Mouse (Mus musculus): ENCODE measurements around the gene Olfr1442. TPM values are rescaled to one million over a fixed set of nuclear protein-coding genes. Genes with fewer than 3 reads are reported as not detected.
"Not testable (repeated sequence)": the region's sequence is repeated elsewhere in the genome, so short reads cannot be mapped to it uniquely, and the experiment has no call there.

Gene Olfr1442
- polyA plus RNA-seq, 1 experiment: not detected

- no peak overlapping the region for H3ac ChIP-seq (ENCODE audit: control insufficient read depth, insufficient read length, low read depth)
- H3K79me3 ChIP-seq (ENCODE audit: low read depth): no peaks in the 10 kb centered on the region
- no peaks in the 10 kb centered on the region for H3K79me2 ChIP-seq (ENCODE audit: control insufficient read depth, insufficient read depth)
- no peak for TF ChIP-seq CTCF (IDR thresholded peaks at IDR 0.05; ENCODE audit: control insufficient read depth, insufficient read depth, insufficient read length)
- TF ChIP-seq CEBPB (IDR thresholded peaks at IDR 0.05; ENCODE audit: low read depth): no peak
- no peak for TF ChIP-seq MYOD1 (IDR thresholded peaks at IDR 0.05; ENCODE audit: control insufficient read depth, insufficient read length, low read depth)
- TF ChIP-seq MAX (IDR thresholded peaks at IDR 0.05): no peak
- TF ChIP-seq USF1 (IDR thresholded peaks at IDR 0.05; ENCODE audit: low read depth): no peak
- TF ChIP-seq FOSL1 (IDR thresholded peaks at IDR 0.05; ENCODE audit: insufficient read depth, low read length, poor library complexity, severe bottlenecking): no peak
- TF ChIP-seq MYOG (IDR thresholded peaks at IDR 0.05; ENCODE audit: control insufficient read depth, extremely low read depth, insufficient read length): no peak
- no peaks in the 10 kb centered on the region for H3K36me3 ChIP-seq (ENCODE audit: control insufficient read depth, insufficient read depth)
- H3K27me3 ChIP-seq (ENCODE audit: control insufficient read depth, insufficient read depth, insufficient read length): no peaks in the 10 kb centered on the region
- no peak overlapping the region for H3K4me3 ChIP-seq (ENCODE audit: insufficient read depth, poor library complexity, severe bottlenecking)
Measured at GRCm38 (mm10) chr19:12720463-12720862, 50.2 kb downstream of the Olfr1442 start.

- not testable (repeated sequence) for H3K27me3 ChIP-seq (ENCODE audit: control insufficient read depth, insufficient read depth, insufficient read length); H3K4me3 ChIP-seq (ENCODE audit: insufficient read depth, poor library complexity, severe bottlenecking); H3K36me3 ChIP-seq (ENCODE audit: control insufficient read depth, insufficient read depth); H3ac ChIP-seq (ENCODE audit: control insufficient read depth, insufficient read length, low read depth); H3K79me3 ChIP-seq (ENCODE audit: low read depth); H3K79me2 ChIP-seq (ENCODE audit: control insufficient read depth, insufficient read depth)
Measured at GRCm38 (mm10) chr19:12720919-12721318, 50.7 kb downstream of the Olfr1442 start.

DNA sequence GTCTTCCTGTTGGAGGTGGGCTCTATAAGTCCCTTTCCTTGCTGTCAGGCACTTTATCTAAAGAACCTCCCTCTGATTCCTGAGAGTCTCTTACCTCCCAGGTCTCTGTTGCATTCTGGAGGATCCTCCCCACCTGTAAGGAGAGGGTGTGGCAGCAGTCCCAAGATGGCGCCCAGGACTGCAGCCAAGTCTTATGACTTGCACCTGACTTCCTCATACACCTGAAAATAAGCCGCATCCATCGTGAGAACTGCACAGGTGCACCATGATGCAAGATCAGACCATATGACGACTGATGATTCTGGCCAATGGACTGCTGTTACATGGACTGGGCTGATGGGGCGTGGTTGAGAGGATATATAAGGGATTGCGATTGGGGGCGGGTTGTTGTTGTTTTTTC is 51.4 kb downstream of the Olfr1442 start:
- H3K79me3 ChIP-seq (ENCODE audit: low read depth); H3ac ChIP-seq (ENCODE audit: control insufficient read depth, insufficient read length, low read depth); H3K79me2 ChIP-seq (ENCODE audit: control insufficient read depth, insufficient read depth); H3K4me3 ChIP-seq (ENCODE audit: insufficient read depth, poor library complexity, severe bottlenecking); H3K27me3 ChIP-seq (ENCODE audit: control insufficient read depth, insufficient read depth, insufficient read length); H3K36me3 ChIP-seq (ENCODE audit: control insufficient read depth, insufficient read depth): not testable (repeated sequence)

DNA sequence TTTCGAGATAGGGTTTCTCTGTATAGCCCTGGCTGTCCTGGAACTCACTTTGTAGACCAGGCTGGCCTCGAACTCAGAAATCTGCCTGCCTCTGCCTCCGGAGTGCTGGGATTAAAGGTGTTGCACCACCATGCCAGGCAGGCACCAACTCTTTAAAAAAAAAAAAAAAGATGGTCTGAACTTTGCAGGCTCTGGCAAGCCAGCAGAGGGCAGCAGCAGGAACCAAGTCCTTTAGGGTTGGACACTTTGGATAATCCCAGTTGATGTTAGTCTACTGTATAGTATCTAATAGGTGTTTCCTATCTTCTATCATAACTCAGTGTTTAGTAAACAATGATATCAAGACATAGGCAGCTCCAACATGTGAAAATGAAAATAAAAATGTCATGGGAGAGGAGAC is 52.1 kb downstream of the Olfr1442 start:
- Histone ChIP-seq H3K27me3 (ENCODE audit: control insufficient read depth, insufficient read depth, insufficient read length) (no peaks in the 10 kb centered on the region), H3ac (ENCODE audit: control insufficient read depth, insufficient read length, low read depth) (no peak overlapping the region), H3K79me3 (ENCODE audit: low read depth) (no peaks in the 10 kb centered on the region), H3K36me3 (ENCODE audit: control insufficient read depth, insufficient read depth) (no peaks in the 10 kb centered on the region), H3K79me2 (ENCODE audit: control insufficient read depth, insufficient read depth) (no peaks in the 10 kb centered on the region), H3K4me3 (ENCODE audit: insufficient read depth, poor library complexity, severe bottlenecking) (no peak overlapping the region)
- TF ChIP-seq USF1 (IDR thresholded peaks at IDR 0.05; ENCODE audit: low read depth): no peak
- TF ChIP-seq MYOD1 (IDR thresholded peaks at IDR 0.05; ENCODE audit: control insufficient read depth, insufficient read length, low read depth): no peak
- TF ChIP-seq CEBPB (IDR thresholded peaks at IDR 0.05; ENCODE audit: low read depth): no peak

DNA sequence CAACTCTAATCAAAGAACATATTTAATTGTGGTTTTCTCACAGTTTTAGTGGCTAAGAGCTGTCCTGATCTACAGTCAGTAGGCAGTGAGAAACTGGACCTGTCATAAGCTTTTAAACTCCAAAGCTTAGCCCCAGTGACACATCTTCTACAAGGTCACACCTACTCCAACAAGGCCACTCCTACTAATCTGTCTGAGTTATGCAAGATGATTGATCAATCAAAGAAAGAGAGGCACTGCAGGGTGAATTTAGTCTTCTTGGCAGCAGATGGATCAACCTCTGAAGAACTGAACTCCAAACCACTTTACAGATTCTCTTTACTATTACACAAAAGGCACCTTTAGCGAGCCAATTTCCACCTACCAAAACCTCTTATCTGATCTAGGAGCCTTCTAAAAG is 55.6 kb downstream of the Olfr1442 start:
- no peaks in the 10 kb centered on the region for H3K79me3 ChIP-seq (ENCODE audit: low read depth)
- no peak overlapping the region for H3ac ChIP-seq (ENCODE audit: control insufficient read depth, insufficient read length, low read depth)
- TF ChIP-seq MAX (IDR thresholded peaks at IDR 0.05) (no peak), USF1 (IDR thresholded peaks at IDR 0.05; ENCODE audit: low read depth) (no peak), MYOD1 (IDR thresholded peaks at IDR 0.05; ENCODE audit: control insufficient read depth, insufficient read length, low read depth) (no peak), FOSL1 (IDR thresholded peaks at IDR 0.05; ENCODE audit: insufficient read depth, low read length, poor library complexity, severe bottlenecking) (no peak), MYOG (IDR thresholded peaks at IDR 0.05; ENCODE audit: control insufficient read depth, extremely low read depth, insufficient read length) (no peak), CTCF (IDR thresholded peaks at IDR 0.05; ENCODE audit: control insufficient read depth, insufficient read depth, insufficient read length) (no peak), CEBPB (IDR thresholded peaks at IDR 0.05; ENCODE audit: low read depth) (no peak)
- no peak overlapping the region for H3K4me3 ChIP-seq (ENCODE audit: insufficient read depth, poor library complexity, severe bottlenecking)
- H3K79me2 ChIP-seq (ENCODE audit: control insufficient read depth, insufficient read depth): no peaks in the 10 kb centered on the region
- no peaks in the 10 kb centered on the region for H3K36me3 ChIP-seq (ENCODE audit: control insufficient read depth, insufficient read depth)
- no peaks in the 10 kb centered on the region for H3K27me3 ChIP-seq (ENCODE audit: control insufficient read depth, insufficient read depth, insufficient read length)

Other genes starting within 250 kb of the Olfr1442 start
- not detected for gene Pfpl, start 242.5 kb upstream of the Olfr1442 start, polyA plus RNA-seq (2012; fragmentation: generic; extraction: Trizol)
- 0.01 TPM for gene Mpeg1, start 209.7 kb upstream of the Olfr1442 start, polyA plus RNA-seq (2012; fragmentation: generic; extraction: Trizol)
- 5.0 TPM for gene Dtx4, start 169.0 kb upstream of the Olfr1442 start, polyA plus RNA-seq (2012; fragmentation: generic; extraction: Trizol)
- gene Fam111a, start 124.7 kb upstream of the Olfr1442 start, polyA plus RNA-seq (2012; fragmentation: generic; extraction: Trizol): 17.4 TPM
- not detected for gene Gm4952, start 70.5 kb upstream of the Olfr1442 start, polyA plus RNA-seq (2012; fragmentation: generic; extraction: Trizol)
- 0.08 TPM for gene Glyat, start 37.1 kb upstream of the Olfr1442 start, polyA plus RNA-seq (2012; fragmentation: generic; extraction: Trizol)
- gene Olfr1443, start 7.7 kb downstream of the Olfr1442 start, polyA plus RNA-seq (2012; fragmentation: generic; extraction: Trizol): not detected
- not detected for gene Keg1, start 25.3 kb downstream of the Olfr1442 start, polyA plus RNA-seq (2012; fragmentation: generic; extraction: Trizol)
- 1.4 TPM for gene Cntf, start 95.2 kb downstream of the Olfr1442 start, polyA plus RNA-seq (2012; fragmentation: generic; extraction: Trizol)
- 25.0 TPM for gene Zfp91, start 125.7 kb downstream of the Olfr1442 start, polyA plus RNA-seq (2012; fragmentation: generic; extraction: Trizol)
- 0.11 TPM for gene Lpxn, start 125.8 kb downstream of the Olfr1442 start, polyA plus RNA-seq (2012; fragmentation: generic; extraction: Trizol)
- gene Gm5244, start 176.2 kb downstream of the Olfr1442 start, polyA plus RNA-seq (2012; fragmentation: generic; extraction: Trizol): not detected
- gene Olfr1444, start 186.8 kb downstream of the Olfr1442 start, polyA plus RNA-seq (2012; fragmentation: generic; extraction: Trizol): not detected
- gene Olfr1445, start 213.4 kb downstream of the Olfr1442 start, polyA plus RNA-seq (2012; fragmentation: generic; extraction: Trizol): not detected
- gene Olfr1446, start 223.1 kb downstream of the Olfr1442 start, polyA plus RNA-seq (2012; fragmentation: generic; extraction: Trizol): not detected
- gene Olfr1447, start 233.3 kb downstream of the Olfr1442 start, polyA plus RNA-seq (2012; fragmentation: generic; extraction: Trizol): not detected